Mouse (Mus musculus) erythroid progenitor cell, adult 5-6 weeks (primary cell): ENCODE data around the gene Sohlh2. TPM values are rescaled to one million over a fixed set of nuclear protein-coding genes. Genes with fewer than 3 reads are reported as not detected.

Source experiments
- total RNA-seq, 2 experiments: library from RNA; stranded (forward) in 1 of 2; stranded (reverse) in 1 of 2; fragments of 150-400 nt in 1 of 2; fragments of 186-747, 209-891 nt in 1 of 2; gene quantifications; 2 replicates each; pipeline versions ENCODE4 v1.2.3 to v1.2.4; 2015 to 2017; ENCODE audit warnings: low replicate concordance in 2 of 2

Gene Sohlh2
- total RNA-seq, 2 experiments from 2014 or later = not detected

Other genes with a start within 250 kb of the Sohlh2 start
- gene Ccna1, start 126.5 kb upstream of the Sohlh2 start, total RNA-seq (2015; ENCODE audit: low replicate concordance) = not detected in 2 replicates
- not detected in 2 replicates for gene Ccna1, start 126.5 kb upstream of the Sohlh2 start, total RNA-seq (2017; ENCODE audit: low replicate concordance)
- gene Spg20, start 69.9 kb upstream of the Sohlh2 start, total RNA-seq (2015; ENCODE audit: low replicate concordance) = 0.36 and 2.9 TPM in 2 replicates
- gene Spg20, start 69.9 kb upstream of the Sohlh2 start, total RNA-seq (2017; ENCODE audit: low replicate concordance) = 2.3 and 2.4 TPM in 2 replicates
- gene Ccdc169, start 44.7 kb upstream of the Sohlh2 start, total RNA-seq (2015; ENCODE audit: low replicate concordance) = not detected in 2 replicates
- not detected in 2 replicates for gene Ccdc169, start 44.7 kb upstream of the Sohlh2 start, total RNA-seq (2017; ENCODE audit: low replicate concordance)
- gene Dclk1, start 60.3 kb downstream of the Sohlh2 start, total RNA-seq (2015; ENCODE audit: low replicate concordance) = not detected in 2 replicates
- gene Dclk1, start 60.3 kb downstream of the Sohlh2 start, total RNA-seq (2017; ENCODE audit: low replicate concordance) = not detected in 2 replicates